Mouse (Mus musculus) brain, embryonic 14.5 days (tissue): Measurements from ENCODE around the gene Srgap3. TPM values are rescaled to one million over a fixed set of nuclear protein-coding genes. Genes with fewer than 3 reads are reported as not detected.

Experiments
- DNase-seq: peaks from one replicate; pipeline ENCODE4 v3.0.0-alpha.2; 2011; ENCODE audit warnings: low read depth
- CTCF ChIP-seq: fragments of 200-500 bp; IDR thresholded peaks from 2 replicates; pipeline ENCODE4 v1.5.1; 2012; ENCODE audit warnings: inconsistent platforms, mild to moderate bottlenecking, moderate library complexity, borderline replicate concordance; ENCODE audit not compliant: insufficient read depth, insufficient read length; ENCODE audit errors: extremely low read depth
- POLR2A ChIP-seq: fragments of 200-500 bp; IDR thresholded peaks from 2 replicates; pipeline ENCODE4 v1.6.1; 2012; ENCODE audit warnings: mild to moderate bottlenecking, inconsistent platforms, borderline replicate concordance; ENCODE audit not compliant: poor library complexity, insufficient read depth, insufficient read length, severe bottlenecking; ENCODE audit errors: extremely low read depth
- polyA plus RNA-seq: library from polyadenylated mRNA; depleted of rRNA; stranded (reverse); fragments of >200 nt; gene quantifications from 2 replicates; pipeline ENCODE4 v1.2.3, GENCODE M21; 2012

Gene Srgap3
- polyA plus RNA-seq, 1 experiment: 112 TPM

DNA sequence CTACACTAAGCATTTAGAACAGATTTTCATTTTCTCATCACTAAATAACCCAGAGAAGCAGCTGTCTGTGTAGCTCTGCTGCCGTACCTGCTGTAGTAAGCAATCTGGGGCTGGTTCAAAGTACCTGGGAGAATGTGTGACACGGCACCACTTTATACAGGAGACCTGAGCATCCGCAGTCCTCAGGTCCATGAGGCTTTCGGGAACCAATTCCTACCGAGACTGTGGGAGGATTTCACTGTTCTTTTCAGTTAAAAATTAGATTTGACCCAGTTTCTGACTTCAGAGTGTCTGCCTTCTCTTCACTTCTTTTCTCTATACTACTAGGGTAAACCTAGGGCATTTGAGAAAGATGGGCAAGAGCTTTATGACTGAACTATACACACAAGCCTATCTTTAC lies 153.2 kb downstream of the Srgap3 start:
- no peak for TF ChIP-seq POLR2A
- TF ChIP-seq CTCF: no peak

DNA sequence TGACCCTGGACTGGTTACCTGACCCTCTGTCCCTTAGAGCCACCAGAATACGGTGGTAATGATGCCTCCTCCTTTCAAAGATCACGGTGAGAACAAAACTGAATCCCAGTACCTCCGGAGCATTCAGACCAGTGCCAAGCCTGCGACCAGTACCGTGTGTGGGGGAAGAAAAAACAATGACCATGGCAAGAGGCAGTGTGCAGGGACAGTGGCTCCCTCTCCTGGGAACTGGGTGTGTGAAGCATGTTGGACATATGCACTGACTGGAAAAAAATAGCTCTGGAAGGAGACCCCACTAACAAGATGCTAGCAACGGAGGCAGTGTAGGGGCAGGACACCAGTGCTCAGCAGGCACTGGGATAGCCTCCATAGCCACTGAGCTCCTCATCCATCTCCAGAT lies 157.2 kb downstream of the Srgap3 start:
- TF ChIP-seq CTCF (no peak), POLR2A (no peak)
- no peak for DNase-seq

More for the DNA sequence above, 153.2 kb downstream of the Srgap3 start:
- DNase-seq: no peak

DNA sequence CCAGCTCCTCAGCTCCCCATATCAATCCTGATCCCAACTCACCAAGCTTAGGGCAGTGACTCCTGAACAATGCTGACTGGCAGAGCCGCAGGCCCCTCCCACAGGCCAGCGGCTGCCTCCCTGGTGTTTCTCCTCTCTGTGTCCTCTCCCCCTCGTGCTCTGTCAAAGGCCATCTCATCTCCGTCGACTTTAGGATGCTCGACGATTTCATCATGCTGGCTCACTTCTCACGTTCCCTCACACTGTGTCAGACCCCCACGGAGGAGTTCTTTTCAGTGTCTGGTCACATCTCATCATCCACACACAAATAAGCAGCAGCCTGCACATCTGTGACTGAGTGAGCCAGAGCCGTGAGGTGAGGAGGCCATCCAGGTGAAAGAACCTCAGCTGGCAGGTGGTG lies 158.4 kb downstream of the Srgap3 start:
- TF ChIP-seq CTCF (no peak), POLR2A (no peak)
- DNase-seq: peak; percentile 20

DNA sequence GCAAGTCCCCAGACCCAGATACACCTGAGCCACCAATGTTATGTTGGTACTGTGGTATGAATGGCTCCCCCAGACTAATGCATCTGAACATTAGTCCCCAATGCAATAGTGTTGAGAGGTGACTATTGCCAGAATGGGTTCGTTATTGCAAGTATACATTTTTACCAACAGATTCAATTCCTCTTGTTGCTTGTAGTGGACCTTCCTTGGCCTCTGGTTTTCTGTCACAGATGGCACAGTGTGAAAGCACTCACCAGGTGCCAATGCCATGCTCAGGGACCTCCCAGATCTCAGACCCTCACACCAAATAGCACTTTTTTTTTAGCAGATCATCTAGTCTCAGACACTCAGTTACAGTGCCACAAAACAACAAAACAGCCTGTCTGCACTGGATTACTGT lies 158.9 kb downstream of the Srgap3 start:
- TF ChIP-seq POLR2A (no peak), CTCF (no peak)
- no peak for DNase-seq

DNA sequence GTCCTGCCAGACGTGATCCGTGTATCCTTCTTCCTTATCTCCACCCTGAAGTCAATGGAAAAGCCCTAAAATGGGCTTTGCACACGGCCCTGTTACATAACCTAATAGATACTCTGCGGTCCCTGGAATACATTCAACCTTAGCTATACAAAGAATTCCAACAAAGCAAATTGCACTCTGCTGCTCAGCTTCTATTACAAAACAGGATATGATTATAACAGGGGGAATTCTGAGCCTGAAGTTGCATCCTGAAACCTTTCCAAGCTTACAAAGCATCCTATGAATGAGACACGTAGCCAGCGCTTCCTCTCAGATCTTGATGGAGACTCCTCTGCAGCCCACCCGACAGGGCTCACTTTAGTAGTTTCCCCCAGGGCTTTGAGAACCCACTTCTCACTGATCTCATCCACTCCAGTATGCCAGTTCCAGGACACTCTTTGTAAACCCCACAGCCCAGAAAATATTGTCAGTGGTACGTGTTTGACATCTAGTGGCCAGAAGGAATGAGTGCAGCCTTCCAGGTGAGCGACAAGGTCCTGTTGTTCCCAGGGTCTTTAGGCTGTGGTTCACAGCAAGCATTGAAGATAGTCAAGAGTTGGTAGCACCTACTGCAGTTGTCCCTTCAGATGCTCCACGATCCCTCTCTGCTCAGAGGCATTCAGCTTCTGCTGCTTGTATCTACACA lies 165.5 kb downstream of the Srgap3 start:
- DNase-seq: no peak

DNA sequence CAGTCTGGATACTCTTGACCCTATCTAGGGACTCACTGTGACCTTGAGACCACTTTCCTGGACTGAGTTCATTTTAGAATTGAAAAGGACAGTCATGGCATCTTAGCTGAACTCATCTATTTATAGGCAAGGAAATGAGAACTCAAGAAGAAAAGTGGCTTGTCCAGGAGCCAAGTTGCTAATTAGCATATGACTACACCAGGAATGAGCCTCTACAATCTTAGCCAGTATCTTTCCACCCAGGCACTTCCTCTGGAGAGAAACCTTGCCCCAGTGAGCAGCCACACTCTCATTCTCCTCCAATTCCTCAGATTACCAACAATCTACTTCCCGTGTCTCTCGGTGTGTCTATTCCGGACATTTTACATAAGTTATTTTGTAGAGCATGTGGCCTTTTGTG lies 168.9 kb downstream of the Srgap3 start:
- no peak for TF ChIP-seq CTCF
- TF ChIP-seq POLR2A: no peak
- DNase-seq: peak; percentile 32

More for the DNA sequence above, 165.5 kb downstream of the Srgap3 start:
- TF ChIP-seq POLR2A: no peak
- peak; percentile 22; the same call in 1 of the 2 replicates for TF ChIP-seq CTCF

DNA sequence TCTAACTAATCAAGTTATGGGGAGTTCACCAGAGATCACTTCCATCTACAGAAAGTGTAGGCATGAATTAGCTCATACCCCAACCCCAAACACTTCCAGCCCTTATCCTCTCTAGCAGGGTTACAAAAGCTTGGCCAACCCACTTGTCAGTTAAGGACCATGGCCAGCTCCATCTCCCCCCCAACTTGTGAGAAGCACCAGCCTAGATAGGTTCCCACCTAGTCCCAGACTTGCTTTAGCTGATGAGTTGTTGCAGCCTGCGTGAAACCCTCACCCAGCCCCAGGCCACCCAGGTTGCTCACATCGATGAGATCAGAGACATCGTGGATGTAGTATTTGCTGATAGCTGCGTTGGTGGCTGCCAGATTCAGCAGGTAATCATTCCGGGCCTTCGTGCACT lies 170.3 kb downstream of the Srgap3 start:
- DNase-seq: no peak

DNA sequence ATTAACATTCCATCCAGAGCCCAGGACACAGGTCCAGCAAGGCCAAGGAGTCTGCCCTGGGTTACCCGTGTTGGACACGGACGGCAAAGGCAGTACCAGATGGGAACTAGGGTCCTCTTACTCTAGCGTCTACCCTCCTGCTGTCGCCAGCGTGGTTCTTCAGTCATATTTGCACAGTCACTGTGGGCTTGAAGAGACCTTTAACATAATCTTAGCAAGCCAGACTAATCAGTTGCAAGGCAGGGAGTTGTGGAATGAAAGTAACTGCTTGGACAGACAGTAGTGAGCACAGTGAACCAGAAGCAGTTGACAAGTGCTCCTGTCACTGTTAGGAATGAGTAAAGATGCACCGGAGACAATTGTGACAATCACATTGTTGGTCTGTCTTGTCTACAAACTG lies 173.3 kb downstream of the Srgap3 start:
- no peak for DNase-seq
- TF ChIP-seq POLR2A: no peak
- no peak for TF ChIP-seq CTCF

More for the DNA sequence above, 170.3 kb downstream of the Srgap3 start:
- TF ChIP-seq CTCF (no peak), POLR2A (no peak)

DNA sequence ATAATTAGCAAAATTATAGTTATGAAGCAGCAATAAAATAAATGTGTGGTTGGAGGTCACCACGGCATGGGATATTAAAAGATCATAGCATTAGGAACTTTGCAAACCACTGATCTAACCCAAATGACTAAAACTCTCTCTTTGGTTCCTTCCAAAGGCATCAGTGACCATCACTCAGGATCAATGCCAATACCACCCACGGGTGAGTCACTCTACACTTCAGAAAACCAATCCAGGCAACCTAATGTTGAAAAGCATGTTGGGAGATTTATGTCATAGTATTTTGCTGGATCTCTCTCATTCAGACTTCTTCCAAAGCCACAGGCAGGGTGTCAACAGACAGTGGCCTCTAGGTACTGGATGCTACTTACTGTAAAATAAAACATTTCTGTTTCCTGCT lies 176.1 kb downstream of the Srgap3 start:
- TF ChIP-seq CTCF: no peak
- no peak for TF ChIP-seq POLR2A
- no peak for DNase-seq

DNA sequence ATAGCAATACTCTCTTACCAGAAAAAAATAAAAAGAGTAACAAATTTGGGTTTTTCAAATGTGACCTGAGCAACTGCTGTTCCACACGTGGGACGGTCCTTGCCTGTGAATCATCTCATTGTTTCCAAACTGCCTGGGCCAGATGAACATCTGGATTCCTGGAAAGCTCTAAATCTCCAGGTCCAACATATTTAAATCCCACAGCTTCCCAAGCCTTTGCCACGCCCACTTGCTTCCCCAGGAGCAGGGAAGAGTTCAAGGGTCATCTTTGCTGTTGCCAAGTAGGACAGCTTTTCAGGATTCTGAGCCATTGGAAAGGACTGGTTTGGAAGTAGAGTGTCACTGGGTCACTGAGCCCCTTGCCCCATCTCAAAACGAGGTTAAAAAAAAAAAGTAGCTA lies 188.5 kb downstream of the Srgap3 start:
- no peak for TF ChIP-seq POLR2A
- TF ChIP-seq CTCF: no peak
- DNase-seq: no peak

DNA sequence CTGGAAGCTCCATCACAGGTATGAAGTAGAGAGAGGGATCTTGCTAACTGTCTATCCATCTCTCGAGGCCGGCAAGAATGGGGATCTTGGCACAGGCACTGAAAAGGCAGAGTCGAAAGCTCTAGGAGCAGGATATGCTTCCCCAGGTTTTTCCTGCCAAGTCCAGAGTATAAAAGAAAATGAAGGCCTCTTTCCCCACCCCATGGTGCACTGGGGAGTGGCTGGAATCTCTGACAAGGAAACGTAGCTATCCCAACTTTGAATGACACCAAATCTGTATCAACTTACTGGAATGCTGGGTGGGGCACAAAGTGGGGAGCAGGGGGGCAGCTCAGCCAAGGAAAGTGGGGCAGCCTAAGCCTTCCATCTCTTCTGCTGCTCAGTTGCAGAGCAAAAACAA lies 190.2 kb downstream of the Srgap3 start:
- no peak for TF ChIP-seq POLR2A
- TF ChIP-seq CTCF: no peak
- no peak for DNase-seq

DNA sequence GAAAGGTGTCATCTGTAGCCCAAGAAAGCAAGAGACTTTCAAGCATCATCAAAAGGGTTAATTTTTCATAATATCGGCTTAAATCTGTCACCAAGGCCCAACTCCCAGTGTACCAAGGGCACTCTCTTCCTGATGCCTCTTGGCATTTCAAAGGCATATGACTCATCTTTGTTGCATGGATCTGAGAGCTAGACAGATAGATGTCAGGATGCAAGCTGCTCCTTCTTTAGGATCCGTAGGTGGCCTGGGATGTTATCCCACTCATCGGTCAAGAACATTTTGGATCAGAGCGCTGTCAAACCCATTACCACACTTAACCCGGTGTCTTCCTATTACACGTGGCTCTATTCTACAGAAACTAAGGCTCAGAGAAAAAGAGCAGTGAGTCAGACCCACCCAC lies 192.1 kb downstream of the Srgap3 start:
- TF ChIP-seq CTCF: no peak
- TF ChIP-seq POLR2A: no peak
- DNase-seq: no peak
